Mouse (Mus musculus) erythroblast, embryonic 14.5 days (primary cell): ENCODE measurements around the gene Ggta1. TPM values are rescaled to one million over a fixed set of nuclear protein-coding genes. Genes with fewer than 3 reads are reported as not detected.

Source experiments
- H3K27me3 ChIP-seq: 2 replicates; pipeline ENCODE4 v1.6.1; 2012; ENCODE audit warnings: inconsistent platforms; ENCODE audit not compliant: control insufficient read depth
- H3K36me3 ChIP-seq: 2 replicates; pipeline ENCODE4 v1.6.1; 2012; ENCODE audit warnings: mild to moderate bottlenecking, inconsistent platforms; ENCODE audit not compliant: control insufficient read depth
- H3K4me1 ChIP-seq: 2 replicates; pipeline ENCODE4 v1.6.1; 2012; ENCODE audit warnings: inconsistent platforms; ENCODE audit not compliant: control insufficient read depth
- H3K4me3 ChIP-seq: replicated peaks from 2 replicates; pipeline ENCODE3; 2012; ENCODE audit warnings: moderate library complexity, mild to moderate bottlenecking, inconsistent platforms
- H3K9me3 ChIP-seq: 2 replicates; pipeline ENCODE4 v1.6.1; 2012; ENCODE audit warnings: low read length, inconsistent platforms, mixed read lengths; ENCODE audit not compliant: control insufficient read depth
- GATA1 ChIP-seq: IDR thresholded peaks from 2 replicates; pipeline ENCODE4 v1.6.1; 2012; ENCODE audit warnings: low read length, inconsistent platforms, mixed read lengths
- TAL1 ChIP-seq: IDR thresholded peaks from 3 replicates; pipeline ENCODE4 v1.6.1; 2012; ENCODE audit warnings: low read length, inconsistent platforms, mixed read lengths
- polyA plus RNA-seq: library from polyadenylated mRNA; stranded (reverse); fragments of >175 nt; gene quantifications from 2 replicates; pipeline ENCODE4 v1.2.3, GENCODE M21; 2012

Gene Ggta1
- polyA plus RNA-seq, 1 experiment: 0.08 TPM

DNA sequence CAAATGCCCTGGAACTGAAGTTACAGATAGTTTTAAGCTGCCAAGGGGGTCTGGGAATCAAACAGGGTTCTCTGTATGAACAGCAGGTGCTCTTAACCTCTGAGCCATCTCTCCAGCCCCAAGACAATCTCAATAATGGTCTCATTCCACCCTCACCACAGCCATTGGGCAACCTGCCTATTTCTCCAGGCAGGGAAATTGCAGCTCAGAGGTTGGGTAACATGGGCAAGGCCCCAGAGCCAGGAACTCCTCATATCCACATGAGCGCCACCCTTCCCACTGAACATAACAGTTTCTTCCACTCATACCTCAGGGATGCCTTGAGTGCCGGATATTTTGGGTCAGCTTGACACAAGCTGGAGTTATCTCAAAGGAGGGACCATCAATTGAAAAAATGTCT lies 25.2 kb downstream of the Ggta1 start:
- Histone ChIP-seq H3K27me3 (no peaks in the 10 kb centered on the region), H3K9me3 (no peaks in the 10 kb centered on the region), H3K4me3 (no peak overlapping the region), H3K36me3 (peaks cover 82% of the 10 kb centered on the region), H3K4me1 (peaks cover 30% of the 10 kb centered on the region)
- TF ChIP-seq GATA1: no peak
- no peak for TF ChIP-seq TAL1

DNA sequence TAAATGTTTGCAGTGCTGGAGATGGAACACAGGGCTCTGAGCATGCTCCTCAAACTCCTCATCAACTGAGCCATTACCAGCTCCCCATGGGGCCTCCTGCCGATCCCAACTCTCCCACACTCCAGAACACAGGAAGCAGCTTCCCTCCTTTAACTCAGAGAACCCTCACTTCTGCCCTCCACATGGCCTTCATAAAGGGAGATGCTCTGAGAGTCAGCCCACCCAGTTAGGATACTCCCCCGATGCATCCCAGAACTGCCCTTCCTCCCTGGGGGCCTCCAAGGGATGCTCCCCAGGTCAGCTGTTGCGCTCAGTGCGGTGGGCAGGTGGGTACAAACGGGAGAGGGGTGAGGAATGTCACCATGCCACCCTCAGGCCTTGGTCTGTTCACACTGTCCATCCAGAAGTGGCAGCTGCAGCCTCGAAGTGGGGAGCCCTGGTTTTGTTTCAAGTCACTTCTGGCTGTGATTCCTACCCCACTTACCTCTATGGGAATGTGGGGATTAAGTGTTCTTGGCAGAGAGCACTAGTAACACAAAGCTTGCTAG lies 28.4 kb downstream of the Ggta1 start:
- no peaks in the 10 kb centered on the region for H3K27me3 ChIP-seq
- peaks cover 87% of the 10 kb centered on the region for H3K36me3 ChIP-seq
- H3K4me3 ChIP-seq: no peak overlapping the region
- peaks cover 30% of the 10 kb centered on the region for H3K4me1 ChIP-seq
- H3K9me3 ChIP-seq: no peaks in the 10 kb centered on the region
- TF ChIP-seq GATA1 (no peak), TAL1 (no peak)

DNA sequence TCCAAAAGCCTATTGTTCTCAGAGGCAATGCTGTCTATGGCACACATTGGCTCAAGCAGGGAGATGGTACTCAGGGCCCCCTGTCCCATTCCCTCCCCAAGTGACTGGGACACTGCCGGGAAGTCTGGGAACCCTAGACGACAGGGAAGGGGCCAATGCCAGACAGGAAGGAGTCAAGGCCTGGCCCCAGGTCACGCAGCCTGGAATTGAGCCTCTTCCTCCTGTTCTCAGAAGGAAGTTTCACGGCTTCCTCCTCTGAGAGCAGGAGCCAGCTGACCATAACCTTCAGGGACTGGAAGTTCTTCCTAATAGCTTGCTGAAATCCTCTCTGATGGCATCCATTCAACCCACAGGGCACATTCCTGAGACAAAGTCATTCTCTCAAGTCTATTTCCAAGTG lies 29.6 kb downstream of the Ggta1 start:
- no peak for TF ChIP-seq GATA1
- H3K9me3 ChIP-seq: no peaks in the 10 kb centered on the region
- H3K36me3 ChIP-seq: peaks cover 90% of the 10 kb centered on the region
- H3K27me3 ChIP-seq: no peaks in the 10 kb centered on the region
- H3K4me1 ChIP-seq: peaks cover 28% of the 10 kb centered on the region
- H3K4me3 ChIP-seq: no peak overlapping the region

DNA sequence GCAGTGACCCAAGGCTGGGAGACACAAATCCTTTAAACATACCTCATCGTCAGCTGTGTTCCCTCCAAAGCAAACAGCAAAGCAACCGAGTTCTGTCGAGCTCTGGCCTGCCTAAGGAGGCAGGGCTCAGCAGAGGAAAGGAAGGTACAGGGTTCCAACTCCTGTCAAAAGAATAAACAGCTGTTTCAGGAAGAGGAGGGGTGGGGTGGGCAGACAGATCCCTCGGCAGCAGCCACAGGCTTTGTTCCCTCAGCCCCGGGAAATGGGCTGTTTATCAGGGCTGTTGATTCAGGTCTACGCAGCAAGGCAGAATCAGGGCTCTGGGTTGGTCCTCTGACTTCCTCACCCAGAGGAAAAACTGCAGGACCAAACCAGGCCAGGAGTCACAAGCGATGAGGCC lies 30.6 kb downstream of the Ggta1 start:
- peaks cover 91% of the 10 kb centered on the region for H3K36me3 ChIP-seq
- no peak for TF ChIP-seq GATA1
- no peak overlapping the region for H3K4me3 ChIP-seq
- H3K9me3 ChIP-seq: no peaks in the 10 kb centered on the region
- peaks cover 34% of the 10 kb centered on the region for H3K4me1 ChIP-seq
- no peaks in the 10 kb centered on the region for H3K27me3 ChIP-seq

DNA sequence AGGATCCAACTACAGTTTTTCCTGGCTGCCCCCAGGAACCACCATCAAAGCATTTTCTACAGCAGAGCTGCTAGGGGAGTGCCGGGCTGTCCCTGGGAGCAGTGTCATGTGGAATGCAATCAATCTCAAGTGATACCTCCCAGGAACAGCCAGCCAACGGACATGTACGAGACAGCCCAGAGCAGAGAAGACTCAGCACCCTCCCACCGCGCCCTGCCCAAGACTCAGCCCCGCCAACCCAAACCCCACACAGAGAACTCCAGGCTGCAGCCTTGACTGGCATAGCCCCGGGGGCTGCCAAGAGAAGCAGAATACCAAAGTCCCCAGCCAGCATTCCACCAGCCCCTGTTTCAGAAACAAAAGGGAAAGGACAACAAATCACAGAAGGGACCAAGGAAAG lies 31.0 kb downstream of the Ggta1 start:
- TF ChIP-seq TAL1 (no peak), GATA1 (no peak)
- no peaks in the 10 kb centered on the region for H3K27me3 ChIP-seq
- no peaks in the 10 kb centered on the region for H3K9me3 ChIP-seq
- H3K4me1 ChIP-seq: peaks cover 35% of the 10 kb centered on the region
- H3K36me3 ChIP-seq: peaks cover 89% of the 10 kb centered on the region
- no peak overlapping the region for H3K4me3 ChIP-seq

DNA sequence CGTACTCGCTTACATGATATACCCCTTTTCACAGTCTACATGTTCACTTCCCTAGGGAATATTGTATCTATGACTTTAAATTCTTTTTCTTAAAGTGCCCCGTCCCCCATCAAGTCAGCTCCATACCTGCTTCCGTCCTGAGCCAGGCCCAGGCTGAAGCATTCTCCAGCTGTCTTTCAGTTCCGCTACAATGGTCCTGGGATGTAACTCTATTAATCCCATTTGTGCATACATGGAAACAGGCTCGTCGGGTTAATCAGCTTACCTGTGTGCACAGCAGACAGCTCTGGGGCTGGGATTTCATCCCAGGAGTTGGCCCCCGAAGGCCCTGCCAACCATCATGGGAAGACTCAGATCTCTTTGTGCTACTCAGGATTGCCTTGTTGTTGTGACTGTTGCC lies 32.2 kb downstream of the Ggta1 start:
- Histone ChIP-seq H3K4me1 (peaks cover 33% of the 10 kb centered on the region), H3K4me3 (no peak overlapping the region), H3K36me3 (peaks cover 88% of the 10 kb centered on the region), H3K9me3 (no peaks in the 10 kb centered on the region), H3K27me3 (no peaks in the 10 kb centered on the region)
- no peak for TF ChIP-seq TAL1
- TF ChIP-seq GATA1: no peak

DNA sequence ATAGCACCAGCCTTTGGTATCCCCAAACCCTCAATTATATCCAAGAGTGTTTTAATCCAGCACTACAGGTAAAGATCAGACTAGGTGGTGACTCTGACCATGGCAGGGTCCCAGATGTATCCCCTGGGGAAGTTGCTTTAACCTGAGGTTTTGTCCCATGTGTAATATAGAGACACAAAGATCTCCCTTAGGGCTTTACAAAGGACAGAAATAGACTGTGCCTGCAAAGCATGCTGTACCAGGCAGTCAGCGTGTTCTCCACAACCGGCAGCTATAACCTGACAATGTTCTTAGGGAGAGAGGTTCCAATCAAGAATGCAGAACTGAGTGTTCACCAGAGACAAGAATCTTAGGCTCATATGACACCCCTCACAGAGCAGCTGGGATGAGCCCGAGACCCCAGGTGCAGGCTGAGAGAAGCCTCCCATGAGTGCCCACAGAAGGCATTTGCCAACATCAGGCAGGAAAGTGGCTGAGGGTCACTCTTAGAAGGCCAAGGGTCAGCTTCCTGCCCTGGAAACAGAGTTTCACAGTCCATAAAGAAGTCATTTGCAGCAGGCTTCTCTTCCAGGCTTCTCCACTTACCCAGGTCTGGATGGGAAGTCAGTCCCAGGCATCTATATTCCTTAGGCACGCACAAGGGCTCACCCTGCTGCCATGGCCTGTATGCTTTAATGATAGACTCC lies 34.3 kb downstream of the Ggta1 start:
- no peaks in the 10 kb centered on the region for H3K9me3 ChIP-seq
- H3K4me1 ChIP-seq: peaks cover 41% of the 10 kb centered on the region
- no peaks in the 10 kb centered on the region for H3K27me3 ChIP-seq
- TF ChIP-seq TAL1 (no peak), GATA1 (no peak)
- H3K36me3 ChIP-seq: peaks cover 90% of the 10 kb centered on the region
- no peak overlapping the region for H3K4me3 ChIP-seq

DNA sequence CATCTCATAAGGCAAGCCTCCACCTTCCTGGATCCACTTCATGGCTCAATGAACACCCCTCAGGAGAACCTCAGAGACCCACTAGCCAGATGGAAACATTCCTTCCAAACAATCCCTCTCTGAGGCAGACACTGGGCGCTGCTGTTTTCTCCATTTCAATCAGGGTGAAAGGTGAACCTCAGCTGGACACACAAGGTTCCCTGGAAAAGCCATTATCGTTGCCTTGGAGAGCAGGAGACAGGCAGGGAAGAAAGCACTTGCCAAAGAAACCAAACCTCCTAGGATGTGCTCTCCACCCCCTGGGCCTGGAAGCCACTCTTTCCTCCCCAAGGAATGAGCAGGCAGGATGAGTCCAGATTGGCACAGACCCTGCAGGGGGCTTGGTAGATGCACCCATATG lies 35.5 kb downstream of the Ggta1 start:
- TF ChIP-seq GATA1 (no peak), TAL1 (no peak)
- Histone ChIP-seq H3K4me3 (no peak overlapping the region), H3K27me3 (no peaks in the 10 kb centered on the region), H3K4me1 (peaks cover 42% of the 10 kb centered on the region), H3K36me3 (peaks cover 91% of the 10 kb centered on the region), H3K9me3 (no peaks in the 10 kb centered on the region)

DNA sequence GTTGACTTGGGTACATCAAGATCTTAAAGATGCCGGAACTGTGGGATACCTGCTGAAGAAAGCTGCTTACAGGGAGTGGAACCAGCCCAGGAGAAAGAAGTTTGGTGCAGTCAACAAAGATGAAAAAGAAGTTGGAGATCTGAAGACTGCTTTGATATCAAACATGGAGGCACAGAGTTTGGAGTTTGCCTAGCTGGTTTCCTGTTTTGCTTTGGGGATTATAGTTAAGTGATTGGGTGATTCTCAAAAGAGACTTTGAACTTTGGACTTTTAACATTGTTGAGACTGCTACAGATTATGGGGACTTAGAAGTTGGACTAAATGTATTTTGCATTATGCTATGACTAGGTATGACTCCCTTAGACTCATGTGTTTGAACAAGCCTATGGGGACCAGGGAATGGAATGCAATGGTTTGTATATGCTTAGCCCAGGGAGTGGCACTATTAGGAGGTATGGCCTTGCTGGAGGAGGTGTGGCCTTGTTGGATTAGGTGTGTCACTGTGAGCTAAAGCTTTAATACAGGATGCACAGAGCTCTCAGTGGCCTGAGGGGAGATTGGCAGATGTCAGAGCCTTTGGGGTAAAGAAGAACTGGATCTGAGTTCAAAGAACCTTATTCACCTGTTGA lies 39.2 kb downstream of the Ggta1 start:
- H3K9me3 ChIP-seq: no peaks in the 10 kb centered on the region
- no peaks in the 10 kb centered on the region for H3K27me3 ChIP-seq
- H3K4me3 ChIP-seq: no peak overlapping the region
- H3K36me3 ChIP-seq: peaks cover 91% of the 10 kb centered on the region
- peaks cover 78% of the 10 kb centered on the region for H3K4me1 ChIP-seq
- TF ChIP-seq GATA1 (no peak), TAL1 (no peak)
